Mouse (Mus musculus): ENCODE measurements around the gene Gcn1l1.
"Not testable (repeated sequence)": the region's sequence is repeated elsewhere in the genome, so short reads cannot be mapped to it uniquely, and the experiment has no call there.

The Gcn1l1 gene

DNA sequence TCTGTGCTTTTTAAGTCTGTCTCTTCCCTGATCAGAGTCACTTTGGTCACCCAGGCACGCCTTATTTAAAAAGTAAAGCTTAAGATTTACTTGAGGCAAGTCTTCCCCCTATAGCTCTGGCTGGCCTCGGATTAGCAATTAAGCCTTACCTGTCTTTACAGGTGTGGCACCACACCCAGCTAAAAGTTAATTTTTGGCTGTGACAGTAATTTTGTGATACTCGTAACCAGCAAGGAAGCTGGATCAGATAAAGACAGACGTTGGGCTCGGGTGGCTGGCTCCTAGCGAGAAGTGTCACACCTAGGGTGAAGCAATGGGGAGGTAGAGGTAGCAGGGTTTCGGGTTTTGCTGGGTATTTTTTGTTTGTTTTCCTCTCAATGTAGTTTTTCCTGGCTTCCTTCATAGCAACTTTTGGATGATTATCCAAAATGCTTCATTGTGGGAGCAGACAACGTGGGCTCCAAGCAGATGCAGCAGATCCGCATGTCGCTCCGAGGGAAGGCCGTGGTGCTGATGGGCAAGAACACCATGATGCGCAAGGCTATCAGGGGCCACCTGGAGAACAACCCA is 4.6 kb upstream of the Gcn1l1 start:
- DNase-seq (ENCODE audit: low spot score), result no peak

DNA sequence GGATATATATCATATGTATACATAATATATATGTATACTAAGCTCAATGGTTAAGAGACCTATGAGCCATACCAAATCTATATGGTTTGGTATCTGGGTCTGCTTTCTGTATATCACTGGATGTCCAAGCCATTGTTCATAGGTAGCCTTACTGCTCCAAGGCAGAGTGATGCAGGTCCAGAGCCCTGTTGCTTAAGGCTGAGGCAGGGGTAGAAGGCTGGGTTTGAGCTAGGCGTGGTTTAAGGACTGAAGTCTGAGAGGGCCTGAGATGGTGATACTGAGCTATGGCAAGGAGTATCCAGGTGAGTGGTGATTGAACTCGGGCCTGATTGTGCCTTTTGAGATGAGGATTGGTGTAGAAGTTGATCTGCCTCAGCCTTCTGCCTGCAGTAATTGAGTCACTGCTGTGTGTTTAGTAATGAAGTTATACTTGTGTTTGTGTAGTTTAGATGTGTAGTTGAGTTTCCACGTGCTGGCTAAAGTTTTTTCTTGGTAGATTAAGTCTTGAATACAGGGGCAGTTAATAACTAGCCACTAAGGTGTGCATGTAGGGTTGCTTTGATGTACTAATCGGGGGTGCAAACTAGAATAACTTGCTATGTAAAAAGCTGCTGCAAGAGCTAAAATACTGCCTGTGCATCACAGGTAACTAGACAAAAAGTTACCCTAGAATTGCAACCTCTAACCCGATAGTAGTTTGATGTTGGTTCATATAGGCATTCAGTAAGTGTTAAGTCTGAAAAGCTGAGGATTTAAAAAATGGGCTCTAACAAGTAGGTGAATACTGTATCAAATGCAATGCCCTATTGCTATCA is 1.1 kb upstream of the Gcn1l1 start:
- no peak for DNase-seq (ENCODE audit: low spot score)

DNA sequence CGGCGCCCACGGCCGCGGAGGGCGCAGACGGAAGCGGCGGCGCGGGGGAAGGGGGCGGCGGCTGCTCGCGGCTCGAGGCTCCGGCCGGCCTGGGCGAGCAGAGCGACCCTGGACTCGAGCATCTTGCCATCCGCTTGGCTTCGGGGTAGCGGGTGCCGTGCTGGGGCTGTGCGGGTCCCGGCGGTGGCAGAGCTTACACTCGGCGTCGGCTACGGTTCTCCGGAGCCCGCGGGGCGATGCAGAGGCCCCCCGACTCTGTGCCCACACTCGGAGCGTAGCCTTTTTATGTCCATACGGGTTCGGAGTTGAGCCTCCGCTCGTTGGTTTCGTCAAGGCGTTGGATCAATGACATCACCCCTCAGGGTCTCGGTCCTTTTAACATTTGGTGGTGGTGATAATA is 349 bp downstream of the Gcn1l1 start:
- no peak for DNase-seq (ENCODE audit: low spot score)

DNA sequence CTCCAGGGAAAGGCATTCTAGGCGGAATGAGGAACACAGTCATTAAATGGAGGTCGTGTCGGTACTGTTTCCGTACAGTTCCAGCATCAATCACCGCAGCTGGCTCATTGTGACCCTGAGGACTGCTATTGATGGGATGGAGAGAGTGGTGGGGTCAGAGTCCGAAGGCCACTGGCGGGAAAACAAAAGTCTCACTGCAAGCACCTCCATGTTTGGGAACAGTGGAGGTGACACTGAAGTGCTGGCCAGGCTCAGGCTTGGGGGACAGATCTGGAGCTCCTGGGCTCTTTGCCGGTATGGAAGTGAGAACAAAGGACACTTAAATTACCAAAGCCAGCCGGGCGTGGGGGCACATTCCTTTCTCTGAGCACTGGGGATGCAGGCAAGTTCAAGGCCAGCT is 3.6 kb downstream of the Gcn1l1 start:
- DNase-seq (ENCODE audit: low spot score), result no peak

DNA sequence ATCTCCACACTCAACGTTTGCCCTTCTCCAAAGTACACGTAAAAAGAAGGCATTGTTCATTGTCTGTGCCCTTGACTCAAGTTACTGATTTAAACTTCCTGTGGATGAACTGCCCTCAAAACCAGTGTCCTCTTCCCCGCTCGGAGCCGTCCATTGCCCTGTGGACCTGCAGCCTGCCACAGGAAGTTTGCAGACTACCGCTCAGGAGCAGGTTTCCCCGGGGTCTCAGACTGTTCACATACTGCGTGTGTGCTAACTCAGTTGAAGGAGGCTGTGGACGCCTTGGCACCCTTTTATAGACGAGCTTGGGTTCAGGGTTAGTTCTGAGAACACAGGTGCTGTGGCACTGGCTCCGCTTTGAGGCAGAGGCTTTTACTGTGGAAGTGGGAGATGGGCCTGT is 4.3 kb downstream of the Gcn1l1 start:
- DNase-seq (ENCODE audit: low spot score), result no peak

DNA sequence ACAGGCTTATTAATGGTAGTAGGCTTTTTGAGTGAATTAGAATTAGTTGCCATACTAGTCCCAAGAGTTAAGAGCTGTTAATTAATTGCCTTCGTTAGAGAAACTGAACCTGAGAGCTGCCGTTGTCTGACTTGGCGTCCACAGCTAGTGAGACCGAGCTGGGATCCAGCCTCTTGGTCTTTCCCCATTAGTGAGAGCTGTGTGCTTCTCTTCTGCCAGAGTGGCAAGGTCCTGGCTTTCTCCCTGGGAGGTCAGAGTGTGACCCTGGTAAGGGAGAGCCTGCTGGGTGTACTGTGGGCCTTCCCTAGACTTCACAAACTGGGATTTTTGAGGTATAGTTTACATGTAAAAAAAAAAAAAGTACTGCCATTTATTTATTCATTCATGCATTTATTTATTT is 4.7 kb downstream of the Gcn1l1 start:
- no peak for DNase-seq (ENCODE audit: low spot score)

DNA sequence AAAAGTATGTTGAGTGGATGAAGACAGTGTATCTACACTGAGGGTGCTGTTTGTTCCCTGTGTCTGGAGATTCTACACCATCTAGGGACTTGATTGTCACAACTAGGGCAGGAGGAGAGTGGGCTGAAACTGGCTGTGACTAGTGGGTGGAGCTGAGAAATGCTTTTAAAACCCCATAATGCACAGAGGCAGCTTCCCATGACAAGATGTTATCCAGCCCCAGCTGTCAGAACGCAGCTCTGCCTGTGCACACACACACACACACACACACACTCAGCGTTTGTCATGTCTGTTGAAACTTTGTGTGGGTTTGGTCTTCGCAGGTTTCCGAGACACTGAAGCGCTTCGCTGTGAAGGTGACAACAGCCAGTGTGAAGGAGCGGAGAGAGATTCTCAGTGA is 6.0 kb downstream of the Gcn1l1 start:
- DNase-seq (ENCODE audit: low spot score), result no peak

DNA sequence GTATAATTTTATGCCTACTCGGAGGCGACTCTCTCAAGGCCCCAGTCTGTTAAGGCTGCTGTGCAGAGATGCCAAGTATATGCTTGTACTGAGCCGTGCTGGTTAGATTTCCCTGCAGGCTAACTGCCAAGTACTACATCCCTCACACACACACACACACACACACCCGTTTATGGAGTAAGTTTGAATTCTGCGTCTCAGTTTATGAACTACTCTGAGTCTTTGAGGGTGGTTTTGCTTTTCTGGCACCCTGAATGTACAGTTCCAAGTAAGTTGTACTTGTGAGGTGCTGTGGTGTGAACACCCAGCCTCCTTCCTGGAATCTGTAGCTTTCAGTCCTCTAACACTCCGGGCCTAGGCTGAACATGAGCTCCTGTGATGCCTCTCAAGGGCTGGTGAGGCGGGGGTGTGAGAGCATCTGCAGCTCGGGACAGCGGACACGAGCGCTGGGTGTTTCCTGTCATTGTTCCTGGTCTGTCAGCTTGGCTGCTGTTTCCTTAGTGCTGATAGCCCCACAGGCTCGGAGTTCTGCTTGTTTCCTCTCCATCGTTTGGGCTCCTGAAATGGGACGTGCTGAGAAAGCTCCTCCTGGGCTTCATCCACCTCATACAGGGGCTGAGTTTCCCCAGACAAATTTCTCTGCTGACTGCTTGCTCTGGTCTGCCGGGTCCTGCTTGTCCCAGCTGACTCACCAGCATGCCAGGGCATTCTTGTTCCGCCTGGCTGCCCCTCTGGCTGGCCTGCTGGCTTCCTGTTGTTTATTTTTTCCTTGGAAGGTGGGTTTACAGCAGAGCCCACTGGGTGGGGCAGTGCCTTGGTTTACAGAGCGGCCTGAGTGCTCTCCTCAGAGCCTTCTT is 7.9 kb downstream of the Gcn1l1 start:
- no peak for DNase-seq (ENCODE audit: low spot score)

DNA sequence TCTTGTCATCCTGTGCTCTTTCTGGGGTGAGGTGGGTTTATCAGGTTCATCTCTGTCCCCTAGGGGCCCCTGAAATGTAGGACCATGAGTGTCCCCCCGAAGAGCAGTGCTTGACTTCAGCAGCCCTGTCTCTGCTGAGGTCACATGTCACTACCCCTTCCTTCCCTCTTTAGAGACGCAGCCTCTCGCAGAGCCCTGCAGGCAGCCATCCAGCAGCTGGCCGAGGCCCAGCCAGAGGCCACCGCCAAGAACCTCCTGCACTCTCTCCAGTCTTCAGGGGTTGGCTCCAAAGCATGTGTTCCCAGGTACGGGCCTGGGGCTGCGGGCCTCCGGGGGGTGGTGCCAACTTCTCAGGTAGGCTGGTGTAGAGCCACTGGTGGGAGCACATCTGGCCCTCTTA is 9.9 kb downstream of the Gcn1l1 start:
- no peak for DNase-seq (ENCODE audit: low spot score)

DNA sequence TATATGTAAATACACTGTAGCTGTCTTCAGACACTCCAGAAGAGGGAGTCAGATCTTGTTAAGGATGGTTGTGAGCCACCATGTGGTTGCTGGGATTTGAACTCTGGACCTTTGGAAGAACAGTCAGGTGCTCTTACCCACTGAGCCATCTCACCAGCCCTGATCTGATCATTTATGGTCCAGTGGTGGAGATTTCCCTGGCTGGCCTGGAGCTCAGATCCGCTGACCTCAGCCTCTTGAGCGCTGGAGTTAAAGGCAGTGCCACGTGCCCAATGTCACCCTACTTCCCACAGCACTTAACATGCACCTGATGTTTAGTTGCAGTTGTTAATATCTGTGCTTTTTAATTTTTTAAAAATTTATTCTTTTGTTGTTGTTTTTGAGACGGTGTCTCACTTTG is 12.6 kb downstream of the Gcn1l1 start:
- not testable (repeated sequence) for DNase-seq (ENCODE audit: low spot score)

DNA sequence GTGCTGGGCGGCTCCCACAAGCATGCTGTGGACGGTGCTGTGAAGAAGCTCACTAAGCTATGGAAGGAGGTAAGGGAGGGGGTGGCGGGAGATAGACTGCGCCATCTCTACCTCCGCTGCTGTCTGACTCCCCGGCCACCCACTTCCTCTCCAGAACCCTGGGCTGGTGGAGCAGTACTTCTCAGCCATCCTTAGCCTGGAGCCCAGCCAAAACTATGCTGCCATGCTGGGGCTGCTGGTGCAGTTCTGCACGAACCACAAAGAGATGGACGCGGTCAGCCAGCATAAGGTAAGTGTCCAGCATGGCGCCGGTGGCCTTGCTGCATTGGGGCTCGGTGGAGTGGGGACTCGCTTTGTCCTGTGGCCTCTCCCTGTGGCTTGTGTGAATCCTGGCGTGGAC is 13.9 kb downstream of the Gcn1l1 start:
- DNase-seq (ENCODE audit: low spot score), result no peak

DNA sequence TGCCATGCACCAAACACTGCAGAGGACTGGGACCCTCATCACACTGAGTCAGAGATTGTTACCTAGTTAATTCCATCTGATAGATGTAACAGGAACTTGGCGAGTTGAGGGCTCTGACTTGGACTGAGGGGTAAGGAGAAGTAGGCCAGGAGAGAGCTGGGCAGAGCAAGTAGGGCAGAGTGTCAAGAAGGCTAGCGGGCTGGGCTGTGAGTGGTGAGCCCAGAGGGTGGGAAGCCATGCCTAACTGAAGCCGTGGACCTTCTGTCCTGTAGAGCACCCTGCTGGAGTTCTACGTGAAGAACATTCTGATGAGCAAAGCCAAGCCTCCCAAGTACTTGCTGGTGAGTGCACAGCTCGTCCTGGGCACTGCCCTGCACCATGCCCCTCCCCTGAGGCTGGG is 14.3 kb downstream of the Gcn1l1 start:
- DNase-seq (ENCODE audit: low spot score), result no peak

DNA sequence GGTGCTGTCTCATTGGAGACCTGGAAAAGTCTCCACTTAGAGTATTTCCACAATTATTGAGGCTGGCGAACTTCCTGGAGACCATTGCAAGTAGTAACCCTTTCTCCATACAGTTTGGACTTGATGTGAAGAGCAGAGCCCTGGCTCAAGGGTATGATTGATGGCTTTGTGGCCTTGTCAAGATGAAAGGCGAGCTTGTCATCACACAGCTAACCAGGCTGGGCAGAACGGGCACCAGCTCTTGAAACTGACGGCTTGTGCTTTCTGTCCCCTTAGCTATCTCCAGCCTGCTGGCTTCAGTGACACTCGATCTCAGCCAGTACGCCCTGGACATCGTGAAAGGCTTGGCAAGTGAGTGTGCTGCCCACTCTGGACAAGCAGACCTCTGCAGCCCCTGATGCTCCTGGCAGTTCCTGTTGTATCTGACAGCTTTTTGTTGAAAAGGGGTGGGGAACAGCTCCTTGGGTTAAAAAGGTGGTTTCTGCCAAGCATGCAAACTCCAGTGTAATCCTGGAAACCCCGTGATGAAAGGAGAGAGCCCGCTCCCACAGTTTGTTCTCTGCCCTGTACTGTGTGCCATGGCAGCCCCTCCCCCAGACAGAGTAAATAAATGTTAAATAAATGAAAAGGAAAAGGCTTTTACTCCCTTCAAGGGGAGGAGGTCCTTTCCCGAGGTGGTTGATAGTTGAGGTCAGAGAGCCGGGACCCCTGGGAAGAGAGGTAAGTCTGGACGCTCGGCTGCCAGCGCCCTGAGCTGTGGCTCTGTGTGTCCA is 15.4 kb downstream of the Gcn1l1 start:
- DNase-seq (ENCODE audit: low spot score), result no peak

DNA sequence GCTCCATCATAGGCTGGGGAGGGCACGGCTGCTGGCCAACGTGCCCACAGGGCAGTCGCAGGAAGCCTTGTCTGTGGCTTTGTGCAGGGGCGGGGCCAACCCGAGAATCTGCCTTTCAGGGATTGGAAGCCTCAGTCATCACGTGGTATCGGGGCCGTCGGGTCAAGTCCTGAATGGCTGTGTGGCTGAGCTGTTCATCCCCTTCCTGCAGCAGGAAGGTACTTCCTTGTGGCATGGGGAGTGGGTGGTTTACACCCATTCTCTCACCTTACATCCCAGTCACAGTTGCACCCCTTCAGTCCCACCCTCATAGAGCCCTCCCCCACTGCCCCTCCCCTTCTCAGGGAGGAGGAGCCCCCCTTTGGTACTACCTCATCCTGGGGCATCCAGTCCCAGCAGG is 16.6 kb downstream of the Gcn1l1 start:
- no peak for DNase-seq (ENCODE audit: low spot score)

DNA sequence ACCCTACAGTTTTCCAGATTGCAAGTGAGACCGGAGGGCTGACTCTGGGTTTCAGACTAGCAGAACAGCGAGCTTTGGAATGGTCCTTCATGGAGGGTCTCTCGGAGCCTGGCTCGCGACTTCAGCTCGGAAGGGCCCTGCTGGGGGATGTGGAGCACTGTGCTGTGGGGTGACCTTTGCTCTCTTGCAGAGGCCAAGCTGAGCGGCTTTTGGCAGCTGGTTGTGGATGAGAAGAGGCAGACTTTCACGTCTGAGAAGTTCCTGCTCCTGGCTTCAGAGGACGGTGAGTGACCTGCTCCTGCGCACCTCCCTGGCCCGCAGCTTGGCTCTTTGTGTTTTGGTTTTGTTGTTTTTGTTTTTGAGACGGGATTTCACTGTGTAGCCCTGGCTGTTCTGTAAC is 20.6 kb downstream of the Gcn1l1 start:
- no peak for DNase-seq (ENCODE audit: low spot score)

DNA sequence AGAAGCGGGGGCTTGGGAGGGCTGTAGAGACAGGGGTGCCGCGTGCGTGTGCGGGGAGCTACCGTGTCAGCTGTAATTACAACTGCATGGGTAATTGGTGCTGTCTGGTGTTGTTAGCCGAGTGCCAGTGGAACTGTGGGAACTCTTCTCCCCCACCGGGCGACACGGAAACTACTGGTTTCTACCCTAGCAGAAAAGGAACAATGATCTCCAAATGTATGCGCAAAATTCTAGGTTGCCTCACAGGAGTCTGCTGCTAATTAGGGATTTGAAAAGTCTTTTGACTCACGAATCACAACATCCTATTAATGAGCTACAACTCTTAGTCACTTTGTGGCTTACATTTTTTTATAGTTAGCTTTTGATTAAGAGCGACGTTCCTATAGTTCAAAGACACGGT is 21.1 kb downstream of the Gcn1l1 start:
- no peak for DNase-seq (ENCODE audit: low spot score)

DNA sequence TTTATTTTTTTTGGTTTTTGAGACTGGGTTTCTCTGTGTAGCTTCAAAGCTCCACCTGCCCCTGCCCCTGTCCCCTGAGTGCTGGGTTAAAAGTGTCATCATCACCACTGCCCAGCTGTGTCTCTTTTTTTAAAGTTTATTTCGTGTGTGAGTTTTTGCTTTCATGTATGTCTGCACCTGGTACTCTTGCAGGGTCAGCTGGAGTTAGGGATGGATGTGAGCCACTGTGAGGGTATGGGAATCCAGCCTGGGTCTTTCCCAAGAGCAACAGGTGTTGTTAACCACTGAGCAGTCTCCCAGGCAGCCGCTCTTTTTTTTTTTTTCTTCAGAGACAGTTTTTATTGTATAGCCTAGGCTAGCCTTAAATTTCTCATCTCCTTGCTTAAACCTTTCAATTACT is 21.7 kb downstream of the Gcn1l1 start:
- no peak for DNase-seq (ENCODE audit: low spot score)

DNA sequence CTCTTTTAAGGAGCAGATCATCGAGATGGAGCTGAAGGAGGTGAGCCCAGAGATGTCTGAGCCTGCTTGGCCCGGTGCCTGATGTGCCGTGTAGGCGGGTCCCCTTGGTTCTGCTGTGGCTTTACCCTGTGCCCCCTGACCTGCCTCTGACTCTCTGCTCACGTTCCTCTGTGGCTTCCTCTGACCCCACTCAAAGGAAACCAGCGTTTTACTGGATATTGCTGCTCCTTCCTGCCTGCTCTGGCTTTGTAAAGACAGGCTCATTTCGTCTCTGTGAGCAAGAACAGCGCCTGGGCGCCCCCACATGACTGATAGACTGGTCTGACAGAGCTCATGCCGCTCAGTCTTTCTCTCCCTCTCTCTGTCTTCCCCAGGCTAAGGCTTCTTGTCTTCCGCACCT is 26.0 kb downstream of the Gcn1l1 start:
- no peak for DNase-seq (ENCODE audit: low spot score)

DNA sequence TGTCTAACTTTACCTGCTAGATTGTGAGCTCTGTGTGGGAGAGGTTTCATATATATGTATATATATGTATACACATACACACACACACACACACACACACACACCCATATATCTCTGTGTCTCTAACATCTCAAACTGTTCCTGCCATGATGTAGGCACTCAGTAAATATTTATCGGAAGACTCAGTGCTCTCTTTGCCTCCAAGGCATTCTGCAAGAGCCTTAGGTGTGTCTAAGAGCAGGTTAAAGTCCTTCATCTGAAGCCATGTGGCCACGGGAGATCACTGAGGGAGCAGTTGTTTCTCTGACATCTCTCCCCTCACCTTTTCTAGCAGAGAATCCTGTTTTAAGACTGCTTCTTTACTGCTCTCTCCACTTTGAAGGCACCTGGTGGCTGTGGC is 26.5 kb downstream of the Gcn1l1 start:
- no peak for DNase-seq (ENCODE audit: low spot score)

DNA sequence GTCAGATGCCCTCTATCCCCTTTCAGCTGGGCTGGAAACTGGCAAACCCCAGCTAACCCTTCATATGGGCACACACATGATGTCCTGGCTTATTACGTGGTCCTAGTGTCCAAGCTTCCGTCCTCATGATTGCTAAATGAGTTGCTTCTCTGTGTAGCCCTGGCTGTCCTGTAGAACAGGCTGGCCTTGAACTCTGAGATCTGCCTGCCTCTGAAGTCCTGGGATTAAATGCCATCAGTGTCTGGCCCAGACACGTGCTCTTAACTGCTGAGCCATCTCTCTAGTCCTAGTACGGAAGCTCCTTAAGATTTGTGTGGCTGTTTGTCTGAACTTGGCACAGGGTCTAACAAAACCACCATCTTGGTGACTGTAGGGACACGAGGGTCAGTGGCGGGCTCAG is 38.5 kb downstream of the Gcn1l1 start:
- DNase-seq (ENCODE audit: low spot score), result no peak

DNA sequence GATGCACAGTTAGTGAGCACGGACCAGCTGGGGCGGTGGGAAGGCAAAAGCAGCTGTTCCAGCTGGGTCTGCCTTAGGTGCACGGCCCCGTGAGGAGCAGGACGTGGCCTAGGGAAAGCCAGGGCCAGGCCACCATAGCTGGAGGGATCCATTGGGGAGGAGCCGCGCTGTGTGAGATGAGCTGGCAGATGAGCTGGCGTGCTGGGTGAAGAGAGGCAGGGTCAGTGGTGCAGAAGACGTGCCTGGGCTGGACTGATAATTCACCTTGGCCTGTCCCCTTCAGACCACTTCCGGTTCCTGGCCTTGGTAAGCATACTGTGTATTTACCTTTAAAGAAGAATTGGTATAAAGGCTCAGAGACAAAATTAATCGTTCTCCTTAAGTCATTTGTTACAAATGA is 46.5 kb downstream of the Gcn1l1 start:
- DNase-seq (ENCODE audit: low spot score), result no peak

DNA sequence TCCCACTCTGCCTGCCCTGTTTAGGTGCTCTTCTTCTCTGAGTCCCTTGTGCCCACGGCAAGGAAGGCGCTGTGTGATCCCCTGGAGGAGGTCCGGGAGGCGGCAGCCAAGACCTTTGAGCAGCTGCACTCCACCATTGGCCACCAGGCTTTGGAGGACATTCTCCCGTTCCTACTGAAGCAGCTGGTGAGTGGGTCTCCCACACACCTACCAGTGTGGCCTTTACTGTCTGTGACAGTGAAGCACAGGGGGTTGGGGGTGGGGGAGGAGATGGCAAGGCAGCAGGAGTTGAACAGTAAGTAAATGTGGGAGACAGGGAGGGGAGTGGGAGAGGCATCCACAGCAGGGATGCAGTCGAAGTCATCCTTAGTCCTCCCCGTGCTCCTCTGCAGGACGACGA is 48.3 kb downstream of the Gcn1l1 start:
- no peak for DNase-seq (ENCODE audit: low spot score)
